Mouse (Mus musculus) hindbrain, embryonic 11.5 days (tissue): ENCODE data around the gene Atp4b. TPM values are rescaled to one million over a fixed set of nuclear protein-coding genes. Genes with fewer than 3 reads are reported as not detected.

Experiments used
- ATAC-seq: fragments of 200-750 bp; cut with Nextera tagmentation; 2 replicates; pipeline ENCODE4 v1.8.0; 2017; ENCODE audit warnings: mild to moderate bottlenecking, moderate TSS enrichment, moderate library complexity; ENCODE audit not compliant: low FRiP score
- DNase-seq: peaks from one replicate; pipeline ENCODE4 v3.0.0-alpha.2; 2015; ENCODE audit warnings: low spot score
- H3K27ac ChIP-seq: fragments of 300-500 bp; sonication (generic); 2 replicates; pipeline ENCODE4 v1.5.1; 2014; ENCODE audit warnings: mild to moderate bottlenecking, low read depth, low read length
- H3K27me3 ChIP-seq: fragments of 300-500 bp; sonication (generic); 2 replicates; pipeline ENCODE4 v1.6.1; 2014; ENCODE audit warnings: mild to moderate bottlenecking, low read length, moderate library complexity, mixed read lengths; ENCODE audit not compliant: control insufficient read depth, insufficient read depth
- H3K36me3 ChIP-seq: fragments of 300-500 bp; sonication (generic); 2 replicates; pipeline ENCODE4 v1.6.1; 2014; ENCODE audit warnings: mild to moderate bottlenecking, low read length, moderate library complexity, mixed read lengths; ENCODE audit not compliant: control insufficient read depth, insufficient read depth
- H3K4me1 ChIP-seq: fragments of 300-500 bp; sonication (generic); replicated peaks from 2 replicates; pipeline ENCODE4 v1.6.1; 2014; ENCODE audit warnings: low read length, mixed read lengths; ENCODE audit not compliant: control insufficient read depth, insufficient read depth
- H3K4me2 ChIP-seq: fragments of 300-500 bp; sonication (generic); replicated peaks from 2 replicates; pipeline ENCODE4 v1.6.1; 2014; ENCODE audit warnings: mild to moderate bottlenecking, low read depth, low read length
- H3K4me3 ChIP-seq: fragments of 300-500 bp; sonication (generic); 2 replicates; pipeline ENCODE4 v1.5.1; 2014; ENCODE audit warnings: low read depth, low read length
- H3K9ac ChIP-seq: fragments of 300-500 bp; sonication (generic); 2 replicates; pipeline ENCODE4 v1.6.1; 2014; ENCODE audit warnings: low read depth, low read length
- H3K9me3 ChIP-seq: fragments of 300-500 bp; sonication (generic); 2 replicates; pipeline ENCODE4 v1.6.1; 2016; ENCODE audit warnings: low read length; ENCODE audit not compliant: control insufficient read depth
- WGBS: fragments of 180-500 bp; shearing (Covaris S2); extraction: QIAGEN DNeasy Blood & Tissue Kit; methylation state at CpG from one replicate; pipeline ENCODE4 v1.1.7; 2014; 5-methylcytosine and 5-hydroxymethylcytosine counted together
- polyA plus RNA-seq: library from polyadenylated mRNA; unstranded; fragments of >200 nt; fragmentation: Nextera tagmentation; extraction: Ambion mirVana; gene quantifications from 2 replicates; pipeline ENCODE4 v1.2.1, GENCODE M21; 2014

Atp4b gene
- polyA plus RNA-seq, 1 experiment from 2014 or later = not detected

- H3K27ac ChIP-seq = no peak overlapping the region
- no peak overlapping the region for H3K4me2 ChIP-seq
- ATAC-seq (no peak), DNase-seq (no peak)
- no peak overlapping the region for H3K9ac ChIP-seq
- no peaks in the 10 kb centered on the region for H3K27me3 ChIP-seq
- no peaks in the 10 kb centered on the region for H3K4me1 ChIP-seq
- WGBS = 76% methylated on average over 6 of the region's 6 CpGs
- no peaks in the 10 kb centered on the region for H3K36me3 ChIP-seq
- H3K4me3 ChIP-seq = no peak overlapping the region
- no peaks in the 10 kb centered on the region for H3K9me3 ChIP-seq
These were observed 6.9 kb upstream of the Atp4b start for GRCm38 (mm10) chr8:13403517-13403916.

- Histone ChIP-seq H3K4me1 (no peaks in the 10 kb centered on the region), H3K27ac (no peak overlapping the region), H3K4me3 (no peak overlapping the region), H3K36me3 (no peaks in the 10 kb centered on the region; the same call in 1 of the 2 replicates), H3K4me2 (no peak overlapping the region), H3K9me3 (no peaks in the 10 kb centered on the region), H3K27me3 (no peaks in the 10 kb centered on the region), H3K9ac (no peak overlapping the region)
- DNase-seq (no peak), ATAC-seq (no peak)
- WGBS = 88% methylated on average over 7 of the region's 7 CpGs
These were observed 2.8 kb downstream of the Atp4b start for GRCm38 (mm10) chr8:13393869-13394268.

- ATAC-seq = no peak
- Histone ChIP-seq H3K27me3 (no peaks in the 10 kb centered on the region), H3K4me3 (no peak overlapping the region), H3K27ac (no peak overlapping the region), H3K9ac (no peak overlapping the region), H3K4me2 (no peak overlapping the region), H3K4me1 (no peaks in the 10 kb centered on the region), H3K36me3 (no peaks in the 10 kb centered on the region; the same call in 1 of the 2 replicates), H3K9me3 (no peaks in the 10 kb centered on the region)
- 76% methylated on average over 2 of the region's 2 CpGs for WGBS
- DNase-seq = no peak
These were observed 7.9 kb downstream of the Atp4b start for GRCm38 (mm10) chr8:13388744-13389143.

- no peak for DNase-seq
- H3K4me3 ChIP-seq = no peak overlapping the region
- no peaks in the 10 kb centered on the region for H3K36me3 ChIP-seq
- H3K4me2 ChIP-seq = no peak overlapping the region
- H3K9me3 ChIP-seq = no peaks in the 10 kb centered on the region
- H3K4me1 ChIP-seq = no peaks in the 10 kb centered on the region
- ATAC-seq = no peak
- no peak overlapping the region for H3K9ac ChIP-seq
- WGBS = 90% methylated on average over 8 of the region's 8 CpGs
- H3K27me3 ChIP-seq = no peaks in the 10 kb centered on the region
- H3K27ac ChIP-seq = no peak overlapping the region
These were observed 8.9 kb downstream of the Atp4b start for GRCm38 (mm10) chr8:13387728-13388127.

GRCm38 (mm10) chr8:13386366-13386765 is 10.3 kb downstream of the Atp4b start:
- no peak overlapping the region for H3K27ac ChIP-seq
- no peak overlapping the region for H3K4me2 ChIP-seq
- ATAC-seq (no peak), DNase-seq (no peak)
- no peak overlapping the region for H3K4me3 ChIP-seq
- no peaks in the 10 kb centered on the region for H3K36me3 ChIP-seq
- no peaks in the 10 kb centered on the region for H3K9me3 ChIP-seq
- H3K4me1 ChIP-seq = no peaks in the 10 kb centered on the region
- WGBS = 83% methylated on average over 13 of the region's 13 CpGs
- no peaks in the 10 kb centered on the region for H3K27me3 ChIP-seq
- H3K9ac ChIP-seq = no peak overlapping the region

- H3K27ac ChIP-seq = no peak overlapping the region
- H3K4me3 ChIP-seq = no peak overlapping the region
- WGBS = 91% methylated on average over 4 of the region's 4 CpGs
- no peaks in the 10 kb centered on the region for H3K9me3 ChIP-seq
- H3K36me3 ChIP-seq = peaks cover 9% of the 10 kb centered on the region
- no peaks in the 10 kb centered on the region for H3K4me1 ChIP-seq
- H3K9ac ChIP-seq = no peak overlapping the region
- H3K4me2 ChIP-seq = no peak overlapping the region
- ATAC-seq (no peak), DNase-seq (no peak)
- H3K27me3 ChIP-seq = no peaks in the 10 kb centered on the region
These were observed 13.6 kb downstream of the Atp4b start for GRCm38 (mm10) chr8:13382999-13383398.

- Histone ChIP-seq H3K9me3 (no peaks in the 10 kb centered on the region), H3K27me3 (no peaks in the 10 kb centered on the region), H3K4me3 (no peak overlapping the region), H3K4me2 (no peak overlapping the region), H3K4me1 (no peaks in the 10 kb centered on the region), H3K36me3 (peaks cover 9% of the 10 kb centered on the region), H3K9ac (no peak overlapping the region), H3K27ac (no peak overlapping the region)
- no peak for ATAC-seq
- no peak for DNase-seq
- 92% methylated on average over 3 of the region's 3 CpGs for WGBS
These were observed 14.1 kb downstream of the Atp4b start for GRCm38 (mm10) chr8:13382536-13382935.

- H3K27ac ChIP-seq = no peak overlapping the region
- DNase-seq (no peak), ATAC-seq (no peak)
- no peaks in the 10 kb centered on the region for H3K27me3 ChIP-seq
- H3K4me2 ChIP-seq = no peak overlapping the region
- no peak overlapping the region for H3K9ac ChIP-seq
- H3K36me3 ChIP-seq = peaks cover 9% of the 10 kb centered on the region
- no peaks in the 10 kb centered on the region for H3K9me3 ChIP-seq
- 90% methylated on average over 7 of the region's 7 CpGs for WGBS
- H3K4me1 ChIP-seq = no peaks in the 10 kb centered on the region
- H3K4me3 ChIP-seq = no peak overlapping the region
These were observed 15.0 kb downstream of the Atp4b start for GRCm38 (mm10) chr8:13381630-13382029.

GRCm38 (mm10) chr8:13373151-13373662 is 23.4 kb downstream of the Atp4b start:
- H3K36me3 ChIP-seq = peaks cover 19% of the 10 kb centered on the region
- H3K9ac ChIP-seq = no peak overlapping the region
- ATAC-seq = no peak
- H3K9me3 ChIP-seq = no peaks in the 10 kb centered on the region
- WGBS = 96% methylated on average over 8 of the region's 8 CpGs
- no peak overlapping the region for H3K4me3 ChIP-seq
- no peak overlapping the region for H3K27ac ChIP-seq
- H3K4me1 ChIP-seq = no peaks in the 10 kb centered on the region
- DNase-seq = no peak
- H3K27me3 ChIP-seq = no peaks in the 10 kb centered on the region
- no peak overlapping the region for H3K4me2 ChIP-seq
